Mouse (Mus musculus): ENCODE measurements around the gene Chac2. TPM values are rescaled to one million over a fixed set of nuclear protein-coding genes. Genes with fewer than 3 reads are reported as not detected.

Chac2 gene
- 69.2 TPM for polyA plus RNA-seq (2014; fragmentation: Illumina TruSeq; extraction: RNeasy Lipid Tissue Mini Kit (QIAGEN cat#74804); ENCODE audit: low read depth, low replicate concordance)

DNA sequence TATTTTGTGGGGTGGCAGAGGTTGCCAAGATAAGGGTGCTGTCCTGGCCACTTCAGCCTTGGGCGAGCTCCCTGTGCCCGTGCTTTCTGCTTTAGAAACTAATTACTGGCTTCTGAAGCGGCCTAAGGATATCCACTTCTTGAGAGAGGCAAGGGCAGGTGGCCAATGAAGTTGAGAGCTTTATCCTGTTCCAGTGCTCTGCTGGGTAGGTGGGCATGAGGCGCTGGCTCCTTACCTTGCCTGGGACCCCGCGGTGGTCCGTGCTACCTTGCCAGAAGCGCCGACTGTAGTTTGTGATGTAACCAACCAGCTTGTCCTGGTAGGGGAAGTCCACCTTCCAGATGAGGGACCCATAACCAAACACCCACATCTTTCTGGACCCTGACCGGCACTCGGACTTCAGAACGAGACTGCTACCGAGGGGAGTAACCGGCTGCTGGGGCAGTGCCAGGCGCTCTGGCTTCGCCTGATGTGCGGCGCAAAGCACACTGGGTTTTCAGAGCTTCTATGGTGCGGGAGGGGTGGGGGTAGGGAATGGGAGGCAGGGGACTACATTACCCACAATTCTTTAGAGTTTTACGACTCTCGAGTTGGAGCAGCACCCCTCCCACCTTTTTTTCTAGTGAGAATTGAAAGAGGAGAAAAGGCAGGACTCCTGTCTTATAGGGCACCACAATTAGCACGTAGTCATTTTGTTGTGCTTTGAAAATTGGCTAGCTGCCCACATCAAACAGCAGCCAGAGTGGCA is at the start of gene Chac2:
Gene Chac2 (minus strand): TSS at position 474 of the 748 bp plus-strand sequence.

GRCm38 (mm10) chr11:30954279-30954725 is 31.8 kb downstream of the Chac2 start, which contains the start of gene Erlec1:
Erlec1 (minus strand) TSS chr11:30954335.

Other genes with a start within 250 kb of the Chac2 start
- gene Psme4, start 214.6 kb downstream of the Chac2 start, polyA plus RNA-seq (2014; fragmentation: Illumina TruSeq; extraction: RNeasy Lipid Tissue Mini Kit (QIAGEN cat#74804); ENCODE audit: low read depth, low replicate concordance) = 156 TPM
- 0.47 TPM for gene Gpr75, start 101.0 kb downstream of the Chac2 start, polyA plus RNA-seq (2014; fragmentation: Illumina TruSeq; extraction: RNeasy Lipid Tissue Mini Kit (QIAGEN cat#74804); ENCODE audit: low read depth, low replicate concordance)
- 26.8 TPM for gene Asb3, start 100.9 kb downstream of the Chac2 start, polyA plus RNA-seq (2014; fragmentation: Illumina TruSeq; extraction: RNeasy Lipid Tissue Mini Kit (QIAGEN cat#74804); ENCODE audit: low read depth, low replicate concordance)
- 222 TPM for gene Erlec1, start 32.0 kb downstream of the Chac2 start, polyA plus RNA-seq (2014; fragmentation: Illumina TruSeq; extraction: RNeasy Lipid Tissue Mini Kit (QIAGEN cat#74804); ENCODE audit: low read depth, low replicate concordance)
- not detected for gene Gm17332, start 196.1 kb upstream of the Chac2 start, polyA plus RNA-seq (2014; fragmentation: Illumina TruSeq; extraction: RNeasy Lipid Tissue Mini Kit (QIAGEN cat#74804); ENCODE audit: low read depth, low replicate concordance)